Mouse (Mus musculus): ENCODE measurements around the gene Tef. TPM values are rescaled to one million over a fixed set of nuclear protein-coding genes. Genes with fewer than 3 reads are reported as not detected.

Tef gene
- polyA plus RNA-seq, 1 experiment from 2014 or later: 24.9 TPM

DNA sequence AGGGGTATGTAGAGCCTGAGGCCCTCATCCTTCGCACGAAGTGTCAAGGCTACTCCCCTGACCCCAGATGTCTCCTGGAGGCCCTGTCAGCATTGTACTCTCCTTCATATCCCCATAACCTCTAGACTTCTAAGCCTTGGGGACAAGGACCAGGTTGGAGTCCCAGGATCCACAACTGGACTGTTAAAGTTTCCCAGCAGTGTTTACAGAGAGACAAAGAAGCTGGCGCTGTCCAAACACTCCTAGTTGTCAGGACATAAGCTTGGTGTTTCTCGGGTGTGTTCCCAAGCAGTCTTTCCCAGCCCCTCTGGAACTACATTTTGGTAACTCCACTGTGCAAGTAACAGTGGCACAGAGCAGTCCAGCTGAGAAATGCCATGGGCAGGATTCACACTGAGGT lies 31.3 kb downstream of the Tef start:
- H3K4me1 ChIP-seq: peaks cover 8% of the 10 kb centered on the region; the same call in 1 of the 2 replicates
- WGBS: 76% methylated on average over 4 of the region's 4 CpGs
- peaks cover 3% of the 10 kb centered on the region; the same call in 1 of the 2 replicates for H3K36me3 ChIP-seq
- H3K4me2 ChIP-seq (replicated peaks): no peak overlapping the region
- no peaks in the 10 kb centered on the region for H3K9me3 ChIP-seq
- peaks cover 8% of the 10 kb centered on the region; the same call in 1 of the 2 replicates for H3K27me3 ChIP-seq (replicated peaks)
- ATAC-seq (ENCODE audit: low FRiP score, low read depth): no peak
- H3K4me3 ChIP-seq: no peak overlapping the region
- no peak overlapping the region for H3K27ac ChIP-seq
- no peak overlapping the region for H3K9ac ChIP-seq

DNA sequence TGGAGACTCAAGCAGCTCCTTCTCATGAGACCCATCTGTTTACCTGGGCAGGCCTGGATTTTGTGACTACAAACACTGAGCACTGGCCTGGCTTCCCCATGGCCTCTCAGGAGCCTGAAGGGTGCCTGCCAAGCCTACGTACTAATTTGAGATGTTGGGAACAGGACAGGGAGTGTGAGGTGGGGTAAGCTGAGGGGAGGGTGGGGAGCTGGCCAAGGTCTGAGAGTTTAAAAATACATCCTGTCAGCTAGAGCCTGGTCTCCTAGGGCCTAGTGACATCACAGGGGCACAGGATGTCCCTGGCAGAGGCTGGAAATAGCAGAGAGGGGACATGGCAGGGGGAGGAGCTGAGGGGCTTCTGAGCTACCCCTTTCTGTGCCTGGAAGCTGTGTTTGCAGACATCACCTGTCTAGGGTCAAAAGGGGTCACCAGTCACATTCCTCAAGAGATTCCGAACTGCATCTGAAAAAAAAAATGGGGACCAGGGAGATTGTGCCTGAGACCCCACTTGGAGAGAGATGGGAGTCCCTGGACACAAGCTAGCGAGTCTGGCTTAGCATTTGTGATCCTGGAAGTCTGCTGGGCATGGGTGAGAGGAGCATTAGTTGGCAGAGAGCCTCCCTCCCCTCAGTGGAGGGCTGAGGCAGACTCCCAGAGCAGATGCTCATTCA lies 32.1 kb downstream of the Tef start:
- H3K4me3 ChIP-seq: no peak overlapping the region
- no peaks in the 10 kb centered on the region for H3K36me3 ChIP-seq
- H3K4me1 ChIP-seq: peaks cover 8% of the 10 kb centered on the region; the same call in 1 of the 2 replicates
- no peak overlapping the region for H3K4me2 ChIP-seq (replicated peaks)
- no peak for ATAC-seq (ENCODE audit: low FRiP score, low read depth)
- H3K9me3 ChIP-seq: no peaks in the 10 kb centered on the region
- H3K27me3 ChIP-seq (replicated peaks): peaks cover 8% of the 10 kb centered on the region; the same call in 1 of the 2 replicates
- H3K27ac ChIP-seq: no peak overlapping the region
- 57% methylated on average over 3 of the region's 3 CpGs for WGBS
- no peak overlapping the region for H3K9ac ChIP-seq

- 61% methylated on average over 10 of the region's 10 CpGs for WGBS
- no peaks in the 10 kb centered on the region for H3K9me3 ChIP-seq
- peaks cover 8% of the 10 kb centered on the region; the same call in 1 of the 2 replicates for H3K27me3 ChIP-seq (replicated peaks)
- no peak for ATAC-seq (ENCODE audit: low FRiP score, low read depth)
- H3K4me2 ChIP-seq (replicated peaks): no peak overlapping the region
- no peaks in the 10 kb centered on the region for H3K36me3 ChIP-seq
- H3K4me1 ChIP-seq: peaks cover 8% of the 10 kb centered on the region; the same call in 1 of the 2 replicates
- H3K9ac ChIP-seq: peak overlapping the region; percentile 43; the same call in 1 of the 2 replicates
- no peak overlapping the region for H3K4me3 ChIP-seq
- H3K27ac ChIP-seq: no peak overlapping the region
These were observed 33.0 kb downstream of the Tef start for GRCm38 (mm10) chr15:81835007-81835880.

- peak; percentile 62 for ATAC-seq (ENCODE audit: low FRiP score, low read depth)
- 3% methylated on average over 33 of the region's 33 CpGs for WGBS
- Histone ChIP-seq H3K4me3 (peak overlapping the region; percentile 22; the same call in 1 of the 2 replicates), H3K36me3 (no peaks in the 10 kb centered on the region), H3K9ac (peak overlapping the region; percentile 43), H3K9me3 (no peaks in the 10 kb centered on the region), H3K4me2 (replicated peaks) (peak overlapping the region; percentile 56), H3K27me3 (replicated peaks) (peaks cover 8% of the 10 kb centered on the region; the same call in 1 of the 2 replicates), H3K4me1 (peaks cover 8% of the 10 kb centered on the region; the same call in 1 of the 2 replicates), H3K27ac (peak overlapping the region; percentile 21; the same call in 1 of the 2 replicates)
These were observed 34.1 kb downstream of the Tef start for GRCm38 (mm10) chr15:81836124-81836821.

GRCm38 (mm10) chr15:81836966-81837920 lies 35.0 kb downstream of the Tef start:
- Histone ChIP-seq H3K9me3 (no peaks in the 10 kb centered on the region), H3K4me3 (no peak overlapping the region), H3K36me3 (no peaks in the 10 kb centered on the region), H3K27me3 (replicated peaks) (peaks cover 8% of the 10 kb centered on the region; the same call in 1 of the 2 replicates), H3K4me2 (replicated peaks) (peak overlapping the region; percentile 56; the same call in 1 of the 2 replicates), H3K27ac (no peak overlapping the region), H3K4me1 (peaks cover 8% of the 10 kb centered on the region; the same call in 1 of the 2 replicates), H3K9ac (no peak overlapping the region)
- ATAC-seq (ENCODE audit: low FRiP score, low read depth): no peak
- WGBS: 61% methylated on average over 7 of the region's 7 CpGs

GRCm38 (mm10) chr15:81838554-81839235 lies 36.5 kb downstream of the Tef start:
- Histone ChIP-seq H3K9me3 (no peaks in the 10 kb centered on the region), H3K4me3 (no peak overlapping the region), H3K4me1 (peaks cover 8% of the 10 kb centered on the region; the same call in 1 of the 2 replicates), H3K27ac (no peak overlapping the region), H3K9ac (no peak overlapping the region), H3K36me3 (no peaks in the 10 kb centered on the region), H3K27me3 (replicated peaks) (peaks cover 8% of the 10 kb centered on the region; the same call in 1 of the 2 replicates), H3K4me2 (replicated peaks) (no peak overlapping the region)
- WGBS: 74% methylated on average over 14 of the region's 14 CpGs
- no peak for ATAC-seq (ENCODE audit: low FRiP score, low read depth)

DNA sequence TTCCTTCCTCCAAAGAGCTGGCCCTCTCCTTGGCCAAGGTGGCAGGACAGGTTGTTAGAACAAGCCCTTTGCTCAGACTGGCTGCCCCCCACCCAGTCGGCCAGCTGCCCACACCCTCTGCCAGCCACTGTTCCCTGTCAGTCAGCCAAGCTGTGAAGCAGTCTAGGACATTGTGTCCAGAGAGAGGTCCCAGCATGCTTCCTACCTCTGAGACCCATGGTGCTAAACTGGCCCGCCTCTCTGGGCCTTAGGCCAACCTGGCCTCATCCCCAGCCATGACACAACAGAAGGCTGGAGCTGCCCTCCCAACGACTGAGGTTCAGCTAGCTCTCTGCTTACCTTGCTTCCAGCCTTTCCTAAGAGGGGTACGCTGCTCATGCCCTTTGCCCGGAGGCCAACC lies 37.4 kb downstream of the Tef start:
- H3K4me3 ChIP-seq: no peak overlapping the region
- H3K27me3 ChIP-seq (replicated peaks): peaks cover 8% of the 10 kb centered on the region; the same call in 1 of the 2 replicates
- no peaks in the 10 kb centered on the region for H3K36me3 ChIP-seq
- H3K9me3 ChIP-seq: no peaks in the 10 kb centered on the region
- no peak for ATAC-seq (ENCODE audit: low FRiP score, low read depth)
- H3K27ac ChIP-seq: no peak overlapping the region
- no peak overlapping the region for H3K9ac ChIP-seq
- peaks cover 8% of the 10 kb centered on the region; the same call in 1 of the 2 replicates for H3K4me1 ChIP-seq
- no peak overlapping the region for H3K4me2 ChIP-seq (replicated peaks)
- 73% methylated on average over 5 of the region's 5 CpGs for WGBS

GRCm38 (mm10) chr15:81840306-81840705 lies 38.1 kb downstream of the Tef start:
- no peak overlapping the region for H3K4me3 ChIP-seq
- H3K27ac ChIP-seq: no peak overlapping the region
- H3K4me1 ChIP-seq: peaks cover 8% of the 10 kb centered on the region; the same call in 1 of the 2 replicates
- no peak overlapping the region for H3K9ac ChIP-seq
- no peak for ATAC-seq (ENCODE audit: low FRiP score, low read depth)
- no peaks in the 10 kb centered on the region for H3K36me3 ChIP-seq
- no peaks in the 10 kb centered on the region for H3K9me3 ChIP-seq
- no peak overlapping the region for H3K4me2 ChIP-seq (replicated peaks)
- WGBS: 87% methylated on average over 7 of the region's 7 CpGs
- peaks cover 8% of the 10 kb centered on the region; the same call in 1 of the 2 replicates for H3K27me3 ChIP-seq (replicated peaks)

DNA sequence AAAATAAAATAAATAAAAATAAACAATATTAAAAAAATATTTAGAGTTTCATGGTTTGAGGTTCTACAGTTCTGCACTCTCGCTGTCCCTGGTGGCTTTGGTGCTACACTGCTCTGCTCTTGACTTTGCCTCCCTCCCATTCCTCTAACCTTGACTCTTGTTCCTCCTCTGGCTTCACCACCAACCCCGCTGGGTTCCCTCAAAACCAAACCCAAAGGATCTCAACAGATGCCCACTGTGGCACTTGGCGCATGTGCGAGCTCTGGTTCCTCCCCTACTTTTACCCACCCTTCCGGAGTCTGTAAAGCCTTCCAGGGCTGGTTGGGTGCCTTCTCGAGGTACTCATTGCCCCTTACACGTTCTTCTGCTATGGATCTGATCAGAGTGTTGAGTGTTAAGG lies 40.1 kb downstream of the Tef start:
- H3K9ac ChIP-seq: no peak overlapping the region
- H3K4me2 ChIP-seq (replicated peaks): no peak overlapping the region
- no peaks in the 10 kb centered on the region for H3K9me3 ChIP-seq
- no peak overlapping the region for H3K4me3 ChIP-seq
- no peaks in the 10 kb centered on the region for H3K4me1 ChIP-seq
- 86% methylated on average over 7 of the region's 7 CpGs for WGBS
- H3K27ac ChIP-seq: no peak overlapping the region
- no peaks in the 10 kb centered on the region for H3K27me3 ChIP-seq (replicated peaks)
- ATAC-seq (ENCODE audit: low FRiP score, low read depth): no peak
- peaks cover 9% of the 10 kb centered on the region; the same call in 1 of the 2 replicates for H3K36me3 ChIP-seq

DNA sequence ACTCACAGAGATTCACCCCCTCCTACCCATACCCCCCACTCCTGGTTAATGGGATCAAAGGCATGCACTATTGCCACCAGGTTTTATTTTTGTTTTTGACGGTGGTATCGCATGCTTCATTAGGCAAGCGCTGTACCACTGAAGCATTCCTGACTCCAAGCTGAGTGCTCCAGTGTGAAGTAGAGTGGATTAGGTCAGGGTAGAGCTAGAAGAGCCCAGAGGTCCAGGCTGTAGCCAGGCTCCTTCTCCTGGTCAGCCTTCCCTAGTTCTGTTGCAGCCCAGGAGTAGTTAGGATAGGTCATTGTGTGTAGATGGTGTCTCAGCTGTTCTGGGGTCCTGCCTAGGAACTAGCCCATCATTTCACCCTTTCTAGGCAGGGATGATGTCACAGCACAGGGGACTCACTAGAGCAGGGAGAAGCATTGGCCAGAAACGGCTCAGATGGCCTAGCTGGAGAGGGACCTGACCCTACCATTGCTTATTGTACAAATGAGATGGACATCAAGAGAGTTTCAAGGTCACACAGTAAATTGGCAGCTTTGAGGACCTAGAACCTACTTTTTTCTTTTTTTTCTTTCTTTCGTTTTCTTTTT lies 42.9 kb downstream of the Tef start:
- no peak for ATAC-seq (ENCODE audit: low FRiP score, low read depth)
- peaks cover 28% of the 10 kb centered on the region for H3K36me3 ChIP-seq
- H3K9me3 ChIP-seq: no peaks in the 10 kb centered on the region
- H3K27ac ChIP-seq: no peak overlapping the region
- H3K4me2 ChIP-seq (replicated peaks): no peak overlapping the region
- no peak overlapping the region for H3K9ac ChIP-seq
- H3K4me1 ChIP-seq: no peaks in the 10 kb centered on the region
- no peak overlapping the region for H3K4me3 ChIP-seq
- H3K27me3 ChIP-seq (replicated peaks): no peaks in the 10 kb centered on the region
- 77% methylated on average over 5 of the region's 5 CpGs for WGBS

Measured in neural tube, embryonic 12.5 days (tissue).